Mouse (Mus musculus): ENCODE measurements around the gene Nppb. TPM values are rescaled to one million over a fixed set of nuclear protein-coding genes. Genes with fewer than 3 reads are reported as not detected.

Gene Nppb
- polyA plus RNA-seq, 1 experiment from 2014 or later, result not detected

DNA sequence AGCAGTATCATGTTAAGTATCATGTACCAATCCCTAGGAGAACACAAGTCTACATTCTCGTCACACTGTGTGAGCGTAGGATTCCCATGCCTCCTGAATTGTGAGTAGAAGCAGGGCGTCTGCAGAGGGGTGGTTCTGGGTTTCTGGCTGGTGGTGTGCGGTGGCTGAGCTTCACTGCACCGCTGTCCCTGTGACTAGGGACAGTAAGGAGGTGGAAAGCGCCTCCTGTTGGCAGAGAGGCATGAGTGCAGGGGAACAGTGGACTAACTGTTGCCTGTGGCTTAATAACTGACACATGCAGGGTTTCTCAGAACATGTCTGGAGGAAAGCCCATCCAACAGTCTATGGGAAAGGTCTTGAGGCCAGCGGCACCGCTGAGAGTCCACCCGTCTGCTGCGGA is 29.8 kb downstream of the Nppb start:
- 85% methylated on average over 10 of the region's 10 CpGs for WGBS
- Histone ChIP-seq H3K27me3 (ENCODE audit: control insufficient read depth, insufficient read depth, low read length) (no peaks in the 10 kb centered on the region), H3K27ac (replicated peaks; ENCODE audit: low read depth, low read length) (no peak overlapping the region), H3K4me3 (replicated peaks; ENCODE audit: low read depth, low read length) (no peak overlapping the region), H3K4me2 (ENCODE audit: low read length) (no peak overlapping the region), H3K9ac (replicated peaks; ENCODE audit: low read length) (no peak overlapping the region), H3K9me3 (ENCODE audit: control insufficient read depth, low read length) (no peaks in the 10 kb centered on the region), H3K36me3 (ENCODE audit: control insufficient read depth, insufficient read depth, low read length) (peaks cover 98% of the 10 kb centered on the region), H3K4me1 (ENCODE audit: control insufficient read depth, insufficient read depth, low read length) (no peaks in the 10 kb centered on the region)
- no peak for ATAC-seq (ENCODE audit: low FRiP score, low TSS enrichment)
- no peak for DNase-seq

DNA sequence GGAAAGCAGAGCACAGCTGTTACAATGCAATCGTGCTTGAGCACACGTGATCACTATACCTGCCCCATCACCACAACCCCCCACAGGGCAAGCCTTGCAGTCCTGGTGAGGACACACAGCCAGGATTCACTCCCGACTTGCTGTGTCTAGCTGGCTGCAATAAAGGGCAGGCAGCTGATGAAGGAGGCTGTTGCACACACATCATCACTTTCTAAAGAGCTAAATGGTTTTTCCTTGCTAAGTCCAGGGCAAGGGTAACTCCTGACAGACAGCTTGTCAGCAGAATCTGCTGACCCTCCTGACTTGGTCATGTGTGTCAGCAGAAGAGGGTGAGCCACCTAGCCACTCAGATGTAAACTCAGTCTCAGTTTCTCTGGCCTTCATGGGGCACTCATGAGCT is 31.4 kb downstream of the Nppb start:
- WGBS, result 81% methylated on average over 3 of the region's 3 CpGs
- no peak for DNase-seq
- H3K4me1 ChIP-seq (ENCODE audit: control insufficient read depth, insufficient read depth, low read length), result no peaks in the 10 kb centered on the region

DNA sequence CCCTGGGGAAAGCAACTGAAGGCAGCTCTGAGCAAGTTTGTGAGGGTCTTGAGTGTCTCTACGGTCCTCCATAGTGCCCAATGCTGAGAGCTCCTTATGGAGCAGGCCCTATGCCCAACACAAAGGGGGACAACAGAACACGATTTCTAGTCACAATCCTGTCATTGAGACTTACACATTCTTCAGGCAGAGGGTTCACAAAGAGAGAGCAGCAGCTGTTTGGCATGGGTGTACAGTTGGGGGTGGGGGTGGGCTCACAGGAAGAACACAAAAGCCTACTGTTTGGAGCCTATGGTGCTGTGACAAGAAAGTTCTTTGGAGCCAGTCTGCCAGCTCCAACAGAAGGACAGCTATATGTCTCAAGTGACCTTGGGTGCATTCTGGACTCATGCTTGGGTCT is 32.8 kb downstream of the Nppb start:
- Histone ChIP-seq H3K36me3 (ENCODE audit: control insufficient read depth, insufficient read depth, low read length) (peaks cover 98% of the 10 kb centered on the region), H3K27me3 (ENCODE audit: control insufficient read depth, insufficient read depth, low read length) (no peaks in the 10 kb centered on the region), H3K4me1 (ENCODE audit: control insufficient read depth, insufficient read depth, low read length) (no peaks in the 10 kb centered on the region), H3K4me3 (replicated peaks; ENCODE audit: low read depth, low read length) (no peak overlapping the region), H3K9me3 (ENCODE audit: control insufficient read depth, low read length) (no peaks in the 10 kb centered on the region), H3K27ac (replicated peaks; ENCODE audit: low read depth, low read length) (peak overlapping the region; percentile 70), H3K9ac (replicated peaks; ENCODE audit: low read length) (no peak overlapping the region), H3K4me2 (ENCODE audit: low read length) (no peak overlapping the region)
- peak; percentile 41 for DNase-seq
- ATAC-seq (ENCODE audit: low FRiP score, low TSS enrichment), result peak; percentile 46
- WGBS, result 46% methylated on average over 2 of the region's 2 CpGs

More for the DNA sequence above, 31.4 kb downstream of the Nppb start:
- H3K9ac ChIP-seq (replicated peaks; ENCODE audit: low read length), result no peak overlapping the region
- no peak for ATAC-seq (ENCODE audit: low FRiP score, low TSS enrichment)
- H3K36me3 ChIP-seq (ENCODE audit: control insufficient read depth, insufficient read depth, low read length), result peaks cover 98% of the 10 kb centered on the region
- H3K27ac ChIP-seq (replicated peaks; ENCODE audit: low read depth, low read length), result no peak overlapping the region
- H3K9me3 ChIP-seq (ENCODE audit: control insufficient read depth, low read length), result no peaks in the 10 kb centered on the region
- H3K27me3 ChIP-seq (ENCODE audit: control insufficient read depth, insufficient read depth, low read length), result no peaks in the 10 kb centered on the region
- no peak overlapping the region for H3K4me2 ChIP-seq (ENCODE audit: low read length)
- no peak overlapping the region for H3K4me3 ChIP-seq (replicated peaks; ENCODE audit: low read depth, low read length)

DNA sequence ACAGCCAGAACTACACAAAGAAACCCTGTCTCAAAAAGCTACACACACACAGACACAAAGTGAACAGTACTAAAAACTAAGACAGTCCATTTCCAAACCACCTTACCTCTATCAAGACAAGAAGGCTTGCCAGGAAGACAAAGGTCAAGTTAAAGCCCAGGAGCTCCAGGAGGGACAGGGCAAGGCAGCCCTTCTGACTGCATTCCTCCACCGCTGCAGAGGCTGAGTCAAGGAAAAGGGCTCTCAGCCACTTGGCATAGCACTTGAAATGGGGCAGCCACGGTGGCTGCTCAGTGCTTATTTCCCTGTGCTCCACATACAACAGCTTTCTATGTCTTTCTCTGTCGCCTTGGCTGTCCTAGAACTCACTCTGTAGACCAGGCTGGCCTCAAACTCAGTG is 38.4 kb downstream of the Nppb start:
- no peak for ATAC-seq (ENCODE audit: low FRiP score, low TSS enrichment)
- Histone ChIP-seq H3K36me3 (ENCODE audit: control insufficient read depth, insufficient read depth, low read length) (peaks cover 94% of the 10 kb centered on the region), H3K9me3 (ENCODE audit: control insufficient read depth, low read length) (no peaks in the 10 kb centered on the region), H3K4me3 (replicated peaks; ENCODE audit: low read depth, low read length) (no peak overlapping the region), H3K27ac (replicated peaks; ENCODE audit: low read depth, low read length) (no peak overlapping the region), H3K4me2 (ENCODE audit: low read length) (no peak overlapping the region), H3K27me3 (ENCODE audit: control insufficient read depth, insufficient read depth, low read length) (no peaks in the 10 kb centered on the region), H3K4me1 (ENCODE audit: control insufficient read depth, insufficient read depth, low read length) (no peaks in the 10 kb centered on the region), H3K9ac (replicated peaks; ENCODE audit: low read length) (no peak overlapping the region)
- WGBS, result 95% methylated on average over 3 of the region's 3 CpGs
- no peak for DNase-seq

DNA sequence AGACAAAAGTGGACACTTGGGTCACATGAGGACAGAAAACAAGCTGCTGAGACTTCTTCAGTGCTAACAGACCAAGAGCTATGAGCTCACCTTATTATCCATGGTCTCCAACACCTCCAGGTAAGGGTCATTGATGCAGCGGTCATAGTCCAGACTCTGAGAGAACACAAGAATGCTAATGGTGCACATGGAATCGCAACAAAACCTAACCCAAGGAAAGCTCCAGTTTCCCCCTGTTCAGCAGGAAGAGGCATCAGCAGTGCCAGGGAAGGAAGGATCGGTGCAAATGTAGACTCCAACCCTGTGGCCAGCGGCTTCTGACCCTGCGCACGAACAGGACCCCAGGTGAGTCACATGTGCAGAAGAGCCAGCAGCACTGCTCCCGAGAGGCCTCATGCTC is 43.7 kb downstream of the Nppb start:
- no peaks in the 10 kb centered on the region for H3K27me3 ChIP-seq (ENCODE audit: control insufficient read depth, insufficient read depth, low read length)
- no peak overlapping the region for H3K27ac ChIP-seq (replicated peaks; ENCODE audit: low read depth, low read length)
- no peak for ATAC-seq (ENCODE audit: low FRiP score, low TSS enrichment)
- WGBS, result 98% methylated on average over 7 of the region's 7 CpGs
- H3K9ac ChIP-seq (replicated peaks; ENCODE audit: low read length), result no peak overlapping the region
- no peak overlapping the region for H3K4me2 ChIP-seq (ENCODE audit: low read length)
- no peak for DNase-seq
- H3K9me3 ChIP-seq (ENCODE audit: control insufficient read depth, low read length), result no peaks in the 10 kb centered on the region
- peaks cover 70% of the 10 kb centered on the region for H3K36me3 ChIP-seq (ENCODE audit: control insufficient read depth, insufficient read depth, low read length)
- H3K4me3 ChIP-seq (replicated peaks; ENCODE audit: low read depth, low read length), result no peak overlapping the region
- H3K4me1 ChIP-seq (ENCODE audit: control insufficient read depth, insufficient read depth, low read length), result no peaks in the 10 kb centered on the region

DNA sequence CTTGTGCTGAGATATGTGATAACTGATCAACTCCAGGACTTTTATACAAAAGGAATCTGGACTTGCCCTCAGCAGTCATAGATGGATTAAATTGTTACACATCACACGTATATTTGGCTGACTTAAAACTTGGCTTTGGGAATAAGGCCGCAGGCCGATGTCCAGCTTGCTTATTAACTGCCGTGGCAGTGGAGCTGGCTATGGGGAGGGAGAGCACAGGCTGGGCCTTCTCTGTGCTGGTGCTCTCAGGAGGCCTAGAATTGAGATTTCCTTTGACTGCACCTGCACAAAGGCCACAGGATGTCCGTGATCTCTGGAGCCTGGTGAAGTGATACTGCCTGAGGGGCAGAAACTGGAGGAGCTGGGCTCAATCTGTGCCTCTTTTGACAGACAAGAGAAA is 44.9 kb downstream of the Nppb start:
- WGBS, result 87% methylated on average over 5 of the region's 5 CpGs
- H3K4me2 ChIP-seq (ENCODE audit: low read length), result no peak overlapping the region
- no peak for ATAC-seq (ENCODE audit: low FRiP score, low TSS enrichment)

DNA sequence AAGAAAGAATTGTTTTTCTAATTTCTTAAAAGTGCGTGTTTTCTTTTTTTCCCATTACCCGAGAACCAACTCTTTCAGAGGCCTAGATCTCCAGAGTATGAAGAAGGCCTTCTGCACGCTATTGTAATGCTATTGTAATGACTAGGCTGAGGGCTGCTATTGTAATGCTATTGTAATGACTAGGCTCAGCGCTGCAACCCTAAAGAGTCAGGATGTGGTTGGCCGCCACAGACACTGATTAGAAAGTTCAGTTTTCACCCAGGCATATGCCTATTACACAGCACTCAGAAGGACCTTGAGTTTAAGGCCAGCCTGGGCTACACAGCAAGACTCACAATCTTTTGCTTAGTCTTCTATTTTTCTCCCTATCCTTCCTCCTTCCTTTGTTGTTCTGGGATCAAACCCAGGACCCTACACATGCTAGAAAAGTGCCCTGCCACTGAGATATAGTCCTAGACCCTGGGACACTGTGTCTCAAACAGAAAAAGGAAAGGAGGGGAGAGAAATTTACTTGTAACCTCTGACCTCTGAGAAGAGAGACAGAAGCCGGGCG is 48.3 kb downstream of the Nppb start:
- WGBS, result 57% methylated on average over 7 of the region's 7 CpGs
- no peaks in the 10 kb centered on the region for H3K9me3 ChIP-seq (ENCODE audit: control insufficient read depth, low read length)
- no peak overlapping the region for H3K27ac ChIP-seq (replicated peaks; ENCODE audit: low read depth, low read length)
- H3K4me1 ChIP-seq (ENCODE audit: control insufficient read depth, insufficient read depth, low read length), result peaks cover 9% of the 10 kb centered on the region
- H3K27me3 ChIP-seq (ENCODE audit: control insufficient read depth, insufficient read depth, low read length), result no peaks in the 10 kb centered on the region
- no peak overlapping the region for H3K4me3 ChIP-seq (replicated peaks; ENCODE audit: low read depth, low read length)
- no peak for ATAC-seq (ENCODE audit: low FRiP score, low TSS enrichment)
- H3K4me2 ChIP-seq (ENCODE audit: low read length), result no peak overlapping the region
- no peak overlapping the region for H3K9ac ChIP-seq (replicated peaks; ENCODE audit: low read length)
- DNase-seq, result no peak
- H3K36me3 ChIP-seq (ENCODE audit: control insufficient read depth, insufficient read depth, low read length), result peaks cover 48% of the 10 kb centered on the region

More for the DNA sequence above, 44.9 kb downstream of the Nppb start:
- Histone ChIP-seq H3K9me3 (ENCODE audit: control insufficient read depth, low read length) (no peaks in the 10 kb centered on the region), H3K36me3 (ENCODE audit: control insufficient read depth, insufficient read depth, low read length) (peaks cover 70% of the 10 kb centered on the region), H3K4me3 (replicated peaks; ENCODE audit: low read depth, low read length) (no peak overlapping the region), H3K27me3 (ENCODE audit: control insufficient read depth, insufficient read depth, low read length) (no peaks in the 10 kb centered on the region), H3K9ac (replicated peaks; ENCODE audit: low read length) (no peak overlapping the region), H3K4me1 (ENCODE audit: control insufficient read depth, insufficient read depth, low read length) (no peaks in the 10 kb centered on the region), H3K27ac (replicated peaks; ENCODE audit: low read depth, low read length) (no peak overlapping the region)
- no peak for DNase-seq

DNA sequence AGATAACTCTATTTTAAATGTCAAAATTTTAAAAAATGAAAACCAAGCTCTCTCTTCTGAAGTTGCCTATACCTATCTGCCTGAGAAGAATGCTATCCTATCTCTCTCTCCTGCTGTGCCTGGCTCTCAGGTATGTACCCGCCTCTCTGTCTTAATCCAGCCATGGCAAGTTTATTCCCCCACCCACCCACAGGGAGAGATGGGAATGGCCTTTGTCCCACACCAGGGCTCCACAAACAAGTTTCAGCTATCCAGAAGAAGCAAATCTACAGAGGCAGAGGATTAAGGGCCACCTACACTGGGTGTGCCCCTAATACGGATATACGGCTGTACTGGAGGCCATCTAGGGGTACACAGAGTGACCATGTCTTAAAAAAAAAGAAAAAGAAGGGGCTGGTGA is 49.9 kb downstream of the Nppb start:
- no peak overlapping the region for H3K4me2 ChIP-seq (ENCODE audit: low read length)
- WGBS, result 95% methylated on average over 3 of the region's 3 CpGs
- no peaks in the 10 kb centered on the region for H3K27me3 ChIP-seq (ENCODE audit: control insufficient read depth, insufficient read depth, low read length)
- peaks cover 39% of the 10 kb centered on the region for H3K36me3 ChIP-seq (ENCODE audit: control insufficient read depth, insufficient read depth, low read length)
- no peak overlapping the region for H3K4me3 ChIP-seq (replicated peaks; ENCODE audit: low read depth, low read length)
- no peaks in the 10 kb centered on the region for H3K9me3 ChIP-seq (ENCODE audit: control insufficient read depth, low read length)
- no peak overlapping the region for H3K9ac ChIP-seq (replicated peaks; ENCODE audit: low read length)
- H3K27ac ChIP-seq (replicated peaks; ENCODE audit: low read depth, low read length), result no peak overlapping the region
- DNase-seq, result no peak
- peaks cover 22% of the 10 kb centered on the region for H3K4me1 ChIP-seq (ENCODE audit: control insufficient read depth, insufficient read depth, low read length)
- no peak for ATAC-seq (ENCODE audit: low FRiP score, low TSS enrichment)
